Mouse (Mus musculus) neural tube, embryonic 13.5 days (tissue): ENCODE measurements around the gene Top2a. TPM values are rescaled to one million over a fixed set of nuclear protein-coding genes. Genes with fewer than 3 reads are reported as not detected.
A peak's percentile ranks its signal among the peaks of the same experiment; 100 is the strongest.

ENCODE experiments used
- ATAC-seq: fragments of 200-750 bp; cut with Nextera tagmentation; 2 replicates; pipeline ENCODE4 v1.8.0; 2017; ENCODE audit warnings: low read depth, mild to moderate bottlenecking, moderate TSS enrichment, moderate library complexity
- H3K27ac ChIP-seq: fragments of 300-500 bp; sonication (generic); replicated peaks from 2 replicates; pipeline ENCODE4 v1.5.1; 2015; ENCODE audit warnings: moderate library complexity, mild to moderate bottlenecking, inconsistent platforms
- H3K27me3 ChIP-seq: fragments of 300-500 bp; sonication (generic); 2 replicates; pipeline ENCODE4 v1.6.1; 2015; ENCODE audit warnings: mild to moderate bottlenecking, inconsistent platforms
- H3K36me3 ChIP-seq: fragments of 300-500 bp; sonication (generic); 2 replicates; pipeline ENCODE4 v1.6.1; 2015; ENCODE audit warnings: mild to moderate bottlenecking, inconsistent platforms
- H3K4me1 ChIP-seq: fragments of 300-500 bp; sonication (generic); replicated peaks from 2 replicates; pipeline ENCODE4 v1.6.1; 2015; ENCODE audit warnings: inconsistent platforms
- H3K4me2 ChIP-seq: fragments of 300-500 bp; sonication (generic); 2 replicates; pipeline ENCODE4 v1.6.1; 2015; ENCODE audit warnings: inconsistent platforms, mild to moderate bottlenecking, moderate library complexity
- H3K4me3 ChIP-seq: fragments of 300-500 bp; sonication (generic); 2 replicates; pipeline ENCODE4 v1.5.1; 2015; ENCODE audit warnings: mild to moderate bottlenecking, inconsistent platforms
- H3K9ac ChIP-seq: fragments of 300-500 bp; sonication (generic); 2 replicates; pipeline ENCODE4 v1.6.1; 2015; ENCODE audit warnings: moderate library complexity, mild to moderate bottlenecking, inconsistent platforms
- H3K9me3 ChIP-seq: fragments of 300-500 bp; sonication (generic); 2 replicates; pipeline ENCODE4 v1.6.1; 2016; ENCODE audit warnings: inconsistent platforms
- WGBS: fragments of 180-500 bp; shearing (Covaris S2); methylation state at CpG from one replicate; pipeline ENCODE4 v1.1.7; 2015; 5-methylcytosine and 5-hydroxymethylcytosine counted together
- polyA plus RNA-seq: library from polyadenylated mRNA; unstranded; fragments of >200 nt; fragmentation: Nextera tagmentation; extraction: Ambion mirVana; gene quantifications from 2 replicates; pipeline ENCODE4 v1.2.1, GENCODE M21; 2015

Gene Top2a
- polyA plus RNA-seq, 1 experiment from 2014 or later, result 45.5 TPM

DNA sequence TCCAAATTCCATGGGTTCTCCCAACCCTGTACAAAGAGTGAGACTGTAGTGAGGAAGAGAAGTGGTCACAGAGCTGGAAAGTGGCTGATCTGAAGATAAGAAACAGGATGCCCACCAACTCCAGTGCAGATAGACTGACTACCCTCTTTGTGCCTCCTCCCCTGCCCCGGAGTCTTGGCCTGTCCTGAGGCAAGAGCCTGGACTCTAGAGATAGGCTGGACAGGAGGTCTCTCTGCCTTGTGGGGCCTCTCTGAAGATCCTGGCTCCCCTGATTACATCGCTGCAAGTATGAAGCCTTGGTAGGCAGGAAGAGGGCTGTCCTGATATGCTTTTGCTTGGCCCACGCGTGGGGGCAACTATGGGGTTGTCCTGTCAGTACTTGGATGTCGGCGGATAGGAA is 12.3 kb upstream of the Top2a start:
- Histone ChIP-seq H3K9ac (no peak overlapping the region), H3K9me3 (no peaks in the 10 kb centered on the region), H3K4me2 (no peak overlapping the region), H3K4me1 (peaks cover 13% of the 10 kb centered on the region), H3K27me3 (no peaks in the 10 kb centered on the region), H3K27ac (no peak overlapping the region), H3K36me3 (no peaks in the 10 kb centered on the region), H3K4me3 (no peak overlapping the region)
- WGBS, result 84% methylated on average over 6 of the region's 6 CpGs
- no peak for ATAC-seq

DNA sequence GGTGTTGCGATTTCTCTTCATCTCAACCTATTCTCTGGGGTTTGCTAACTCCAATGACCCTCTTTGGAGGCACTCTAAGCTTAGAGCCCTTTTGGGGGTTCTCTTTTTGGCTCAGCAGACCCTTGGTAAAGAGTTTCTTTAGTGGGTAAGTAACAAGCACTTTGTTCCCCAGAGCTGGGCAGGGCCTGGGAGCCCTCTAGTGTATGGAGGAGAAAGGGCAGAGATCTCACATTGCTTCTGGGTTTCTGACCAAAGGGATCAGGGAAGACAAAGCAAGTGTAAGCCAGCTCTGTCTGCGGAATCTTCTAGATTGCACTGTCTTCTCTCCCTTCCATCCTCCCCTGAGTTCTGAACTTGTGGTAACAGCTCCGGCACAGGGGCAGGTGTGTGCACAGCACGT is 11.4 kb upstream of the Top2a start:
- Histone ChIP-seq H3K4me2 (no peak overlapping the region), H3K36me3 (no peaks in the 10 kb centered on the region), H3K9ac (no peak overlapping the region), H3K27ac (no peak overlapping the region), H3K9me3 (no peaks in the 10 kb centered on the region), H3K4me1 (peaks cover 5% of the 10 kb centered on the region), H3K27me3 (no peaks in the 10 kb centered on the region), H3K4me3 (no peak overlapping the region)
- WGBS, result 71% methylated on average over 4 of the region's 4 CpGs
- no peak for ATAC-seq

DNA sequence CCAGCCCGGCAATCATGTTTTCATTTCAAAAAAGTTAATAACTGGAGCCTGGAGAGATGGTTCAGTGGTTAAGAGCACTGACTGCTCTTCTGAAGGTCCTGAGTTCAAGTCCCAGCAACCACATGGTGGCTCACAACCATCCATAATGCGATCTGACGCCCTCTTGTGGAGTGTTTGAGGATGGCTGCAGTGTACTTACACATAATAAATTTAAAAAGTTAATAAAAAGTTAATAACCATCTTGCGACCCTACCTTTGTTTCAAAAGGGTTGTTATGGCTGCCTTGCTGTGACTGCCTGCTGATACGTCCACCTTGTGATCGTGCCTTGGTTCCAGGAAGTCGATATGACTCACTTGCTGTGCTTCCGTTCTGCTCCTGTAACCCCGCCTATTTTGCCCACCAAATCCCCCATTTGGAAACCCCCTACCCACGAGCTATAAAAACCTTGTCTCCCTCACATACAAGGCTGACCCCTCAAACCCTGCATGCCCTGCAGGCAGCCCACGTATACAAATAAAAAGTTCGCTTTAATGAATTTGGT is 3.0 kb upstream of the Top2a start:
- Histone ChIP-seq H3K27me3 (no peaks in the 10 kb centered on the region), H3K4me2 (no peak overlapping the region), H3K36me3 (no peaks in the 10 kb centered on the region), H3K9ac (no peak overlapping the region), H3K27ac (no peak overlapping the region), H3K9me3 (no peaks in the 10 kb centered on the region), H3K4me1 (peaks cover 15% of the 10 kb centered on the region), H3K4me3 (no peak overlapping the region)
- WGBS, result 87% methylated on average over 12 of the region's 12 CpGs
- no peak for ATAC-seq

DNA sequence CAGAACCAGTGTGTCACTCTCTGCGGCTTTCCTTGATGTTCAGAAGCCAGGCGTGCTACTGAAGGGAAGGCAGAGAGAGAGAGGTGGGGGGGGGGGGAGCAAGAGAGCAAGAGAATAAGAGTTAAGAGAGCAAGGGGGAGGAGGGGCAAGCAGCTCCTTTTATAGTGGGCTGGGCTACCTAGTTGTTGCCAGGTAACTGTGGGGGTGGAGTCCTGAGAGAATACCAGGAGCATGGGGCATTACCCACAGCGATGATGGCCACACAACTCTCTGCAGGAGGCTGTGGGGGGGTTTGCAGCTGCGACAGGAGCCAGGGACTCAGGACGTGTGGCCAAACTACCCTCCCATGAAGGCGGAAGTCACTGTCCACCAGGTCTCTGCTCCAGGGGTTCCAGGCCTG is 1.9 kb upstream of the Top2a start:
- 89% methylated on average over 6 of the region's 6 CpGs for WGBS
- ATAC-seq, result no peak
- Histone ChIP-seq H3K36me3 (peaks cover under 1% of the 10 kb centered on the region; the same call in 1 of the 2 replicates), H3K27me3 (no peaks in the 10 kb centered on the region), H3K4me3 (no peak overlapping the region), H3K9ac (no peak overlapping the region), H3K4me2 (no peak overlapping the region), H3K4me1 (peaks cover 15% of the 10 kb centered on the region), H3K27ac (no peak overlapping the region), H3K9me3 (no peaks in the 10 kb centered on the region)

DNA sequence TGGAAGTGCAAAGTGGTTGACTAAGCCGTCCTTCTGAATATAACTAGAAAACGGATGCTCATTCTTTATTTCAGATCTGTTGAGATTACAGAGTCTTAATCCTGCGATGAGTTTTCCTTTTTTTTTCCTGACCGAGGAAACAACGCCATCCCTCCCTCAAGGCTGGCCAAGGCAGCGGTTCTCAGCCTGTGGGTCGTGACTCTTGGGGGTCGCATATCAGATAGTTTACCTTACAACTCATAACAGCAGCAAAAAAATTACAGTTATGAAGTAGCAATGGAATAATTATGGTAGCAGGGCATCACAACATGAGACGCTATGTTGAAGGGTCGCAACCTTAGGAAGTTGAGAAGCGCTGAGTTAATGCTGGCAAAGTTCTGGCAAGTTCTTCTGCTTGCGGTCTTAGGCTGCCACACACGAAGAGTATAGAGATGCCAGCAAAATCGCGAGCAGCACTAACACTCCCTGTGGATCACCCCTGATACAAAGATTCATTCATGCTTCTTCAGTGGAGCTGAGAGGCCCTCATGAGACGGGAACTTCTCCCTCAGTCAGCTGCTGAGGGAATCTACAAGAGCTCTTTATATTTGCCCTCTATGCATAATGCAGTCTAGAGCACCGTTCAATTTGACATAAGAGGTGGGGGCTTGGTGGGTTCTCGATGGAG is 612 bp upstream of the Top2a start:
- H3K4me2 ChIP-seq, result peak overlapping the region; percentile 49
- peak; percentile 22; the same call in 1 of the 2 replicates for ATAC-seq
- H3K4me3 ChIP-seq, result peak overlapping the region; percentile 63
- H3K9ac ChIP-seq, result no peak overlapping the region
- peaks cover 15% of the 10 kb centered on the region for H3K4me1 ChIP-seq
- H3K36me3 ChIP-seq, result peaks cover 2% of the 10 kb centered on the region; the same call in 1 of the 2 replicates
- 48% methylated on average over 18 of the region's 18 CpGs for WGBS
- no peak overlapping the region for H3K27ac ChIP-seq
- H3K27me3 ChIP-seq, result no peaks in the 10 kb centered on the region
- H3K9me3 ChIP-seq, result no peaks in the 10 kb centered on the region

DNA sequence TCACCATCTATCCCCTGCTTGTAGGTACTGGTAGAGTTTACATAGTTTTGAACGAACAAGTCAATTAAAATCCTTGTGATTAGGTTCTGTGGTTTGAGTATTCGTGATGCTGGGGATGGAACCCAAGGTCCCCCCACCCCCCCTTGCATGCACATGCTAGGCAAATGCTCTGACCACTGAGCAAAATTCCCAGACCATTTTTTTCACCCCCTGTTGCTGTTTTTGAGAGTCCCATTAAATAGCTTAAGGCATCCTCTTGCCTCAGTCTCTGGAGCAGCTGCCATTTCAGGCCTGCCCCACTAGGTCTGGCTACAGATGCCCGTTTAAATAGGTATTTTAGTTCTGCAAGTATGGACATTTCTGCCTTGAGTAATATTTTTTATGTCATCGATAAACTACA is 895 bp downstream of the Top2a start:
- Histone ChIP-seq H3K9ac (peak overlapping the region; percentile 68), H3K4me1 (peaks cover 15% of the 10 kb centered on the region), H3K36me3 (peaks cover 2% of the 10 kb centered on the region; the same call in 1 of the 2 replicates), H3K27me3 (no peaks in the 10 kb centered on the region), H3K4me2 (peak overlapping the region; percentile 74), H3K9me3 (no peaks in the 10 kb centered on the region), H3K4me3 (peak overlapping the region; percentile 63), H3K27ac (no peak overlapping the region)
- WGBS, result 13% methylated on average over 4 of the region's 4 CpGs
- no peak for ATAC-seq

DNA sequence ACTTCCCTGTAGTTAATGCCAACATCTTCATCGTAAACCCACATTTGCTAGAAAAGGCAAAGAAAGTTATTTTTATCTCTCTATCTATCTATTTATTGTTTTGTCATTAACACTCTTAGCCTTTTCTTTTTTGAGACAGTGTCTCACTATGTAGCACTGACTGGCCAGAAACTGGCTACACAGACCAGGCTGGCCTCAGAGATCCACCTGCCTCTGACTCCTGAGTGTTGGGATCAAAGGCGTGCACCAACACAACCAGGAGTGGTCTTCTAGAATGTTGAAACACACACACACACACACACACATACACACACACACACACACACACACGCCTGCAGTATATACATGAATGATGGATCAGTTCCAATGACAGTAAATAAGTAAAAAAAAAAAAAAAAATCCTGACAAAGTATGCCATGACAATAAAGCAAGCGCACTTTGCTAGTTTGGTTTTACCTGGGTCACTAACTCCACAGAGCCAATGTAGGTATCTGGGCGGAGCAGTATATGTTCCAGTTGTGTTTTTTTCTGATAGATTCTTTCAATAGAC is 1.5 kb downstream of the Top2a start:
- H3K9me3 ChIP-seq, result no peaks in the 10 kb centered on the region
- 85% methylated on average over 5 of the region's 5 CpGs for WGBS
- no peaks in the 10 kb centered on the region for H3K27me3 ChIP-seq
- H3K4me1 ChIP-seq, result peaks cover 15% of the 10 kb centered on the region
- peak overlapping the region; percentile 63 for H3K4me3 ChIP-seq
- no peak overlapping the region for H3K9ac ChIP-seq
- peak overlapping the region; percentile 74 for H3K4me2 ChIP-seq
- no peak overlapping the region for H3K27ac ChIP-seq
- ATAC-seq, result no peak
- H3K36me3 ChIP-seq, result peaks cover 2% of the 10 kb centered on the region; the same call in 1 of the 2 replicates

DNA sequence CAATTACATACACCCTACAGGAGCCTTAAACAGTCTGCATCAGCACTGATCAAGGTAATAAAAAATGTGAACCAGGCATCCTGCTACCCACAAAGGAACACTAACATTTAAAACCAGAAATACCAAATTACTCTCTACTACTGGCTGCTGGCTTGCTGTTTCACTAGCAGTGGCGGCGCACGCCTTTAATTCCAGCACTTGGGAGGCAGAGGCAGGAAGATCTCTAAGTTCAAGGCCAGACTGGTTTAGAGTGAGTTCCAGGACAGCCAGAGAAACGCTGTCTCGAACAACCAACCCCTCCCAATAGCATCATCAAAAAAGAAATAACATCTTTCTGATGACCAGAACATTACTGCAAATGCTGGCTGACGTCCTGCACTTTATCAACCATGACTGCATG is 4.1 kb downstream of the Top2a start:
- peaks cover 15% of the 10 kb centered on the region for H3K4me1 ChIP-seq
- ATAC-seq, result no peak
- no peaks in the 10 kb centered on the region for H3K9me3 ChIP-seq
- WGBS, result 94% methylated on average over 6 of the region's 6 CpGs
- H3K4me3 ChIP-seq, result no peak overlapping the region
- no peak overlapping the region for H3K4me2 ChIP-seq
- H3K36me3 ChIP-seq, result peaks cover 8% of the 10 kb centered on the region; the same call in 1 of the 2 replicates
- H3K9ac ChIP-seq, result no peak overlapping the region
- H3K27me3 ChIP-seq, result no peaks in the 10 kb centered on the region
- H3K27ac ChIP-seq, result no peak overlapping the region

DNA sequence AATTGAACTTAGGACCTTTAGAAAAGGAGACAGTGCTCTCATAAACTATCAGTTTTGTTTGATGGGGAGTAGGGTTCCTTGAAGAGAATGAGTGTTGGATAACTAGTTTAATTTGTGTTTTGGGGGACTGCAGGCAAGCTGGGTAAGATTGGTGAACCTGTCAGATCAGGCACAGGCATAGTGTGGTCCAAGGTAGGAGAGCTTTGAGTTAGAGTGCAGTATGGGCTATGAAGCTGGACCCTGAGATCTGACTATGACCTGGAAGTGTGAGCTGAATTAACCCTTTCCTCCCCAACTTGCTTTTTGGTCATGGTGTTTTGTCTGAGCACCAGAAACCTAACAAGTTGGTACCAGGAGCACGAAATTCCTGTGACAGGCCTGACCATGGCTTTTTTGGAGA is 10.1 kb downstream of the Top2a start:
- H3K4me2 ChIP-seq, result no peak overlapping the region
- no peaks in the 10 kb centered on the region for H3K9me3 ChIP-seq
- H3K4me1 ChIP-seq, result no peaks in the 10 kb centered on the region
- 0 out of 2 replicates have a peak, but pooled peaks cover 11% of the 10 kb centered on the region for H3K36me3 ChIP-seq
- ATAC-seq, result no peak
- H3K9ac ChIP-seq, result no peak overlapping the region
- H3K4me3 ChIP-seq, result no peak overlapping the region
- no peaks in the 10 kb centered on the region for H3K27me3 ChIP-seq
- no peak overlapping the region for H3K27ac ChIP-seq
- 95% methylated on average over 1 of the region's 1 CpGs for WGBS

DNA sequence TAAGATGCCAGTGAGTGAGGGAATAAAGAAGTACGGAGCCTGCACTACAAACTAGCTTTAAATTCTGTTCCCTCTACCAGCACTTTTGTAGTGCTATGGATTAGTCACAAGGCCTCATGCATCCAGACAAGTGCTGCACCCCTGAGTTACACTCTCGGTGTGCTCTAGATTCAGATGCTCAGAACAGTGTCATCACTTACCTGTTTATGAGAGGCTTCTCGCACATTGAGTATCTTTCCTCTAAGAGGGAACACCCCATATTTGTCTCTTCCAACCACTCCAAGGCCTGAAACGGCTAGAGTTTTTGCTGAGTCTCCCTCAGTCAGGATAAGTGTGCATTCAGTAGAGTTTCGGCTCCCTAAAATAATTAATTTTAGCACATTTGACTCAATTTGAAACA is 13.3 kb downstream of the Top2a start:
- no peak overlapping the region for H3K4me3 ChIP-seq
- no peaks in the 10 kb centered on the region for H3K4me1 ChIP-seq
- WGBS, result 94% methylated on average over 5 of the region's 5 CpGs
- H3K9me3 ChIP-seq, result no peaks in the 10 kb centered on the region
- H3K27ac ChIP-seq, result no peak overlapping the region
- H3K27me3 ChIP-seq, result no peaks in the 10 kb centered on the region
- ATAC-seq, result no peak
- no peak overlapping the region for H3K4me2 ChIP-seq
- 0 out of 2 replicates have a peak, but pooled peaks cover 8% of the 10 kb centered on the region for H3K36me3 ChIP-seq
- no peak overlapping the region for H3K9ac ChIP-seq

DNA sequence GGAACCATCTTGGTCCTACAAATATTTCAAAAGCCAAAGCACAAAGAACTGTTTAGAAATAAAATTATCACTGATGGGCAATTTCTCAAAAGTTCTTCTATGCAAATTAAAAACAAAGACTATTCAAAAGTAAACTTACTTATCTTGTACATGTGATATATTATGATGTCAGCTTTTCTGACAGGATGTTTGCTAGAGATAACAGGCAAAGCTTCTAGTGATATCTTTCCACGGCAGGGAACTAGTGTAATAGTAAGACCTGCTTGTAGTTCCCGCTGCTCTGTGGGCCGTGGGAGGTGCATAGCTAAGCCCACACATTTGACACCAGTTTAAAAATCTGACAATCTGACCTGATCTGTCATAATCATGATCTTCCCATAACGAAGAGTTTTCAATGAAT is 13.9 kb downstream of the Top2a start:
- Histone ChIP-seq H3K9ac (no peak overlapping the region), H3K27me3 (no peaks in the 10 kb centered on the region), H3K27ac (no peak overlapping the region), H3K4me3 (no peak overlapping the region), H3K4me1 (no peaks in the 10 kb centered on the region), H3K4me2 (no peak overlapping the region), H3K9me3 (no peaks in the 10 kb centered on the region), H3K36me3 (0 out of 2 replicates have a peak, but pooled peaks cover 5% of the 10 kb centered on the region)
- WGBS, result 92% methylated on average over 4 of the region's 4 CpGs
- ATAC-seq, result no peak

DNA sequence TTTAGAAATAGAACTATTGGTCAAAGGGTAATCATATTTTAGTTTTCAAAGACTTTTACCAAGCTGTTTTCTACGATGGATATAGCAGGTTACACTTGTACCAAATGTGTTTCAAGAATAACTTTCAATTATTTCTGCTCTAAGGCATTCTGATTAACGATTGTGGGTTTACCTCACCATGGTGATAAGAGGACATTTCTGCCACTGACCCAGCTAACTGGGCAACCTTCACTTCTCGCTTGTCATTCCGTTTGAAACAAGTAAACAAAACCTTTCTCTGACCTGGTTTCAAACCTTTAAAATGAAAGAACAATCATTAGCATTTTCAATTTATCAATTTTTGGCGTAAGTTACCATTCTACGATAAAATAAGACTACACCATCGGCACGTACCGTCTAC is 17.2 kb downstream of the Top2a start:
- no peak for ATAC-seq
- Histone ChIP-seq H3K4me3 (no peak overlapping the region), H3K9ac (no peak overlapping the region), H3K4me1 (no peaks in the 10 kb centered on the region), H3K4me2 (no peak overlapping the region), H3K36me3 (0 out of 2 replicates have a peak, but pooled peaks cover 5% of the 10 kb centered on the region), H3K27me3 (no peaks in the 10 kb centered on the region), H3K9me3 (no peaks in the 10 kb centered on the region), H3K27ac (no peak overlapping the region)
- 90% methylated on average over 9 of the region's 9 CpGs for WGBS
